Mouse (Mus musculus) megakaryocyte-erythroid progenitor cell, adult 5-6 weeks (primary cell): ENCODE measurements at regions not wholly inside any gene's neighbourhood (a gene's known extent, or its start where the extent isn't known, plus 50 kb on each side); places are given as distances from the start of the nearest gene placed in this dataset.

Experiments
- ATAC-seq: replicated peaks from 2 replicates; pipeline ENCODE4 v1.8.0; 2016; ENCODE audit warnings: mild to moderate bottlenecking, inconsistent platforms; ENCODE audit not compliant: severe bottlenecking, poor library complexity, low FRiP score, low TSS enrichment

DNA sequence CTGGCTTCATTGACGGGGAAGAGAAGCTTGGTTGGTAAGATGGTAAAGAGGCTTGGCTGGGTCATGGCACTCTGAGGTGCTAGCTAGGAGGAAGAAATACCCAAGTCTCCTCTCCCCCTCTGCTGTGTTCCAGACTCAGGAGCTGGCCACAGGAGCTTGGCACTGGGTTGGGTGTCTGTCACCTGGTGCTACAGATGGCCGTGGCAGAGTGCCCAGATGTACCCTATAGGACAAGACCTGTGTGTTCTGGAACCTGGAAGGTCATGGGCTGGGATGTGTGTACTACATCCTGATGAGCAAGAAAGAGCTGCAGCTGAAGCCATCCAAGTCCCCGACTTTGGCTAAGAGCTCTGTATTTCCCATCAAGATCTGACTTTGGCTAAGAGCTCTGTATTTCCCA is 72.4 kb downstream of the Nupl2 start:
- ATAC-seq = no peak

DNA sequence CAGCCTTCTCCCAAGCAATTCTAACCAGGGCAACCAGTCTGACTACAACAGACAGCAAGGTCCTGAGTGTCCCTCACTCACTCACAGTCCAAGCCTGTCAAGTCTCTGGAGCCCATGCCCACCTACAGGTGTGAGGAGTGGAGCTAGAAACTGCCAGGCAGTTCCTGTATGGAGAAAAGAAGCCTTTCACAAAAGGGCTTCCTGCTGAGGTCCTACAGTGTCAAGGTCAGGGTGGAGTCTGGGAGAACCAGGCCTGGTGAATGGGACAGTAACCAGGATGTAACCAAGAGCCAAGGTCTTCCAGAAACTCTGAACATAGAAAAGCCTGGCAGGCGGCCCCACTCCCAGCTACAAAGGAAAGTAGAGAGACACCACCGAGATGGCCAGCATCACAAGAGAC is 74.2 kb downstream of the Nupl2 start:
- no peak for ATAC-seq

DNA sequence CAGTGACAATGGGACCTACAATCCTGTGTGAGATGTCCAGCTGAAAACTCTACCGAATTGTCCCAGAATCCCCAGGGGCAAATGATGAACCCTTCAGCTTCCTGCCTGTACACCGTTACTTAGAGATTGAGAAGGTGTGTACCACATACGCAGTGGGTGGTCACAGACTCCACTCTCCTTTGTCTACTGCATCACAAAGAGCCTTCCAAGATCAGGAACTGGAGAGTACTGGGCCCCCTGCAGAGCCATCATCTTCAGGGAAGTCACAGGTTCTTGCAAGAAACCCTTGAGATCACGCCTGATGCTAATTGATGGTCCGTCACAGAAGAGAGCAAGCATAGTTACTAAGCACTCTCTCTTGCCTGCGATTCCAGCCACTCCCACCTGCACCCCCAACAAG is 79.4 kb downstream of the Nupl2 start:
- no peak for ATAC-seq

DNA sequence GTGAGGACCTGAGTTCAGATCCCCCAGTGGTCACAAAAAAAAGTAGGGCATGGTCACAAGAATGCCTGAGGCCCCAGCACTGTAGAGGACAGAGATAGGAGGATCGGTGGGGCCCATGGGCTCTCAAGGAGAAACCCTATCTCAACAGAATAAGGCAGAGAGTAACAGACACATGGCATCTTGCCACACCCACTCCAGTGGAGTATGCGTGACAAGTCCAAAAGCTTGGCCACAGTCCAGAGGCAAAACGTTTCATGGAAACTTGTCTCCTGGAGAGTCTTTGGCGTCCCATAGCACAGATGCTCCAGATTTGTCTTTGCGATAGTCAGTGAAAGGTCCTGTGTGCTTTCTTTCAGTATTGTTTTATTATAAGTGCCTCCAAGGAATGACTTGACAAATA is 90.7 kb downstream of the Nupl2 start:
- no peak for ATAC-seq

DNA sequence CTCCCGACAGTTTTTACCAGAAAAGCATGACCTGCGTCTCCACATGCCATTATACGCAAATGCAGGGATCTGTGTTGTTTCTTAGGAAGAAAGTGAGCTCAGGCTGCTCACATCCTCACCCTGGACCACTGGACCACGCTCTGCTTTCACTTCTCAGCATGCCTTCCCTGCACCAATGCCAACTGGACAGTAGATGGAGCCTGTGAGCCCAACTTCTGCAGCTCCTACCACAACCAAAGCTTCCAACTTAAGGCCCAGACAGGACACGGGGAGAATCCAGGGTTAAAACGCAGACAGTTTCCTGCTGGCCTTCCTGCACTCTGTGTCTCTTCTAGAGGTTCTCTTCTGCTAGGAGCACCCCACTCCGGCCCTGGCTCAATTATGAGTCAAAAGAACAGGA is 90.3 kb downstream of the Kcnh2 start:
- peak; percentile 85 for ATAC-seq

DNA sequence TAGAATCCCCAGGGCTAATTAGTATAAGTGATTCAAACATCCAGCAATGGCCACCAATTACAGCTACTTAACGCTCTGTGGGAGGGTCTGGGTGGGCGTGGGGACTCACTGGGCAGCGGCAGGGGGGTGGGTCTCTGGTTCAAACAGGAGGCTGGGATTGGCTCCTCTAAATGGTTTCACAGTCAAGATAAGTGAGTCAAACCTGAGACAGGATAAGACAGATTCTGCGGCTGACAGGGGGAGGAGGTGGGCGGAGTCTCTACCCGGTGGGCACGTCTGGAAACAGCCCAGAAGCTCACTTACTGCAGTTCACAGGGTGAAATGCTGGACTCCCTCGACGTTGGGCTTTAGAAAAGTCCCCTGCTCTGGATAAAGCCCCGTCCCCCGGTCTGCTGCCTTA is 89.3 kb downstream of the Kcnh2 start:
- no peak for ATAC-seq

DNA sequence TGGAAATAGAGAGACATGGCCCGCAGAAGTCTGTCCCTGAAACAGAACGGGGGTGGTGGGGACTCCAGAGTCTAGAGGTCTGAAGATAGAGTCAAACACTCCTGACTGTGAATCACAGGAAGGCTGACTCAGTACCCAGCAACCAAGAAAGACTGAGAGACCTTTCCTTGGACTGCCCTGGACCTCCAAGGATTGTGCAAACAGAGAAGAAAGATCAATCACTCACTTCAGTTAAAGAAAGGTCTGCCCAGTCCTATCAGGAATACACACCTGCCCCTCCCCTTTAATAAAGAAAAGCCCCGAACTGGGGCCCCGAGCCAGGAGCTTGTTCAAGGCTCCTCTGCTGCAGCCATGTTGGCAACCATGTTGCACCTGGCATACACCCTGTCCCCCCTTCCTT is 87.3 kb downstream of the Kcnh2 start:
- no peak for ATAC-seq

DNA sequence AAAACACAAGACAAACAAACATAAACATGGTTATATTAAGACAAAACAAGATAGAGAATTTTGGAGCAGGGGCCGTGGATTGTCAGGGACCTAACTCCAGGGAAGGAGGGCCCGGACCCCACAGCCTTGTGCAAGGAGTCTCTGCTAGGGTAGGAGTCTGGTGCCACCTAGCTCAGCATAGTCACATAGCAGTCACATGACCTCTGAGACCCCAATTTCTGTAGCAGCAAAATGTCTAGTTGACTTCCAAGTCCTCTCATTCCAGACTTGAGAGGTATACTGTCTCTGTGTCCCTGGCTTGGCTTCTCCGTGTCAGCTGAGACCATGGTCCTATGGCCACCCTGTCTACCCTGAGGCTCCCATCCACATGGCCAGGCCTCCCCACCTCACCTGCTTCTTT is 86.0 kb downstream of the Kcnh2 start:
- ATAC-seq = no peak

DNA sequence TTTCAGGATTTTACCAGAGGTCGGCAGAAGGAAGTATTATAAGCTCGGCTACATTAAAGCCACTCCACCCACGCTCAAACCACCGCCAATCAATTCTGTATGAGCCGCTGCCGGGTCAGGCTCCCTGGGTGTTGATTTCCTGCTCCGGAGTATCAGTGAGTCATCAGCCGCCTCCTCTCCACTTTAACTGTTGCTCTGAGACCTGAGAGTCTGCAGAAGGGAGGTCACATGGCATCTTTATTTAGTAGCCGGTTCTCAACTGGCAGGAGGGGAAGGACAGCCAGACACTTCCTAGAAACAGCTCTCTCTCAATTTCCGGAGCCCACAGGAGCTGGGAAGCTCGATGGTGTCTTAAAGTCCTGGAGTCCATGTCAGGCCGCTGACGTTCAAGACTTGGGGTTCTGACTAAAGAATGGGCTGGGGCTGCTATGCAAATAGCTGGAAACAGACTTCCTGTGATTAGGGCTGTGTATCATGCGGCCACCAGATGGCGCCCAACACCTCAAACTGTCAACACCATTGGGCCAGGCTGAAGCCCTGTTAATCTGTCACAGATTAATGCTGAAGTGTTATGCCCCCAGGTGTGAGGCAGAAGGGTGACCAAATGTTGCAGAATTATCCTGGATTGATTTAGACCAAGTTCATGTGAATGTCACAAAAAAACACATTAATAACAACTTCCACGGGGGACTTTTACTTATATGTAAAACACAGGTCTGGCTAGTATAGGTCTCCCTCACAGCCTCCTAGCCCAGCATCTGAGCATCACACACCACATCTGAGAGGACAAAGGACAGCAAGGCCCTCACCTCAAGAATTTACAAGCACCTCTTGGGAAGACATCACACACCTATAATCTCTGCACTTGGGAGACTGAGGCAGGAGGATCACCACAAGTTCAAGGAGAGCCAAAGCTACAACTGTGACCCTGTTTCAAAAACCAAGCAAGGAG is 84.8 kb downstream of the Kcnh2 start:
- ATAC-seq = peak; percentile 90
